Mouse (Mus musculus): ENCODE results near the gene Dhrs11. TPM values are rescaled to one million over a fixed set of nuclear protein-coding genes. Genes with fewer than 3 reads are reported as not detected.

Dhrs11 gene
- polyA plus RNA-seq, 1 experiment, result 45.7 TPM

DNA sequence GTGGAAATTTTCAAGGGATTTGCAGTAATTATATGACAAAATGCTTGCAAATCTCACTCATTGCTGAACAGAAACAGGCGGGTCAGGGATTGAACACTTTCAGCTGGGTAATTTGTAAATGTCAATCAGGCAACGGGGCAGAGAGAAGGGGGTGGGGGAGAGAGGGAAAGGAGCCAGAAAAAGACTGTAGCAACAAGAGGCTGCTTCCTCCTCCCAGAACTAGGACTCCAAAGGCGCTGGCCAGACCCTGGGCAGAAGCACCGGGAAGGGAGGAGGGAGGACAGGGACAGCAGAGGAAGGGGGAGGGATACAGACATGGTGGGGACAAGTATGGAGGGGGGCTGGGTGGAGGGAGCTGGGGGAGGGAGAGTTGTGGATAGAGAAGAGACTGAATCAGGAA is 53.2 kb downstream of the Dhrs11 start:
- no peaks in the 10 kb centered on the region for H3K4me1 ChIP-seq (ENCODE audit: control insufficient read depth)
- TF ChIP-seq TAL1 (IDR thresholded peaks at IDR 0.05; ENCODE audit: low read length) (no peak), GATA1 (IDR thresholded peaks at IDR 0.05; ENCODE audit: low read length) (no peak)
- no peaks in the 10 kb centered on the region for H3K36me3 ChIP-seq (ENCODE audit: control insufficient read depth)
- H3K9me3 ChIP-seq (ENCODE audit: control insufficient read depth, low read length), result no peaks in the 10 kb centered on the region
- H3K27me3 ChIP-seq (ENCODE audit: control insufficient read depth), result peaks cover 52% of the 10 kb centered on the region
- H3K4me3 ChIP-seq (replicated peaks), result no peak overlapping the region

- Histone ChIP-seq H3K9me3 (ENCODE audit: control insufficient read depth, low read length) (no peaks in the 10 kb centered on the region), H3K4me1 (ENCODE audit: control insufficient read depth) (no peaks in the 10 kb centered on the region), H3K27me3 (ENCODE audit: control insufficient read depth) (peaks cover 47% of the 10 kb centered on the region), H3K36me3 (ENCODE audit: control insufficient read depth) (no peaks in the 10 kb centered on the region), H3K4me3 (replicated peaks) (no peak overlapping the region)
- TF ChIP-seq GATA1 (IDR thresholded peaks at IDR 0.05; ENCODE audit: low read length), result no peak
- no peak for TF ChIP-seq TAL1 (IDR thresholded peaks at IDR 0.05; ENCODE audit: low read length)
These were observed 53.8 kb downstream of the Dhrs11 start for GRCm38 (mm10) chr11:84774870-84775514.

Other genes with a start within 250 kb of the Dhrs11 start
- 2.5 and 2.6 TPM in 2 replicates for gene Mrm1, start 9.5 kb downstream of the Dhrs11 start, polyA plus RNA-seq (2012)
- 10.5 and 13.1 TPM in 2 replicates for gene Ggnbp2, start 41.8 kb upstream of the Dhrs11 start, polyA plus RNA-seq (2012)
- 1.1 and 1.2 TPM in 2 replicates for gene Myo19, start 51.2 kb upstream of the Dhrs11 start, polyA plus RNA-seq (2012)
- gene Pigw, start 51.3 kb upstream of the Dhrs11 start, polyA plus RNA-seq (2012), result 0.11 and 0.14 TPM in 2 replicates
- 0.20 and 0.47 TPM in 2 replicates for gene Znhit3, start 87.4 kb upstream of the Dhrs11 start, polyA plus RNA-seq (2012)
- gene Car4, start 128.8 kb upstream of the Dhrs11 start, polyA plus RNA-seq (2012), result not detected in 2 replicates

All from erythroblast, embryonic 14.5 days (primary cell).